Mouse (Mus musculus): ENCODE data around the gene Ap1ar. TPM values are rescaled to one million over a fixed set of nuclear protein-coding genes. Genes with fewer than 3 reads are reported as not detected.
"Not testable (repeated sequence)": the region's sequence is repeated elsewhere in the genome, so short reads cannot be mapped to it uniquely, and the experiment has no call there.

The Ap1ar gene
- polyA plus RNA-seq, 1 experiment from 2014 or later: 104 TPM

- WGBS: under 1% methylated on average over 36 of the region's 36 CpGs
- H3K27me3 ChIP-seq: peaks cover 36% of the 10 kb centered on the region
- peak overlapping the region; percentile 28; the same call in 1 of the 2 replicates for H3K27ac ChIP-seq (replicated peaks)
These were observed 46.9 kb downstream of the Ap1ar start for GRCm38 (mm10) chr3:127790234-127791055.

GRCm38 (mm10) chr3:127789500-127790191 lies 47.7 kb downstream of the Ap1ar start, which contains the start of gene Tifa:
Gene Tifa, plus strand, starts transcription at chr3:127789805.
- ATAC-seq (ENCODE audit: low FRiP score, low read depth): peak; percentile 64; the same call in 1 of the 2 replicates
- H3K4me3 ChIP-seq: peak within 1 kb of the TSS; percentile 56
- under 1% methylated on average over 40 of the region's 44 CpGs for WGBS
- H3K36me3 ChIP-seq: no peaks in the 10 kb centered on the region
- peaks cover 36% of the 10 kb centered on the region for H3K27me3 ChIP-seq
- peak within 1 kb of the TSS; percentile 100 for H3K4me2 ChIP-seq
- H3K9me3 ChIP-seq: no peaks in the 10 kb centered on the region
- peak within 1 kb of the TSS; percentile 28; the same call in 1 of the 2 replicates for H3K27ac ChIP-seq (replicated peaks)
- peak within 1 kb of the TSS; percentile 42 for H3K9ac ChIP-seq
- peaks cover 20% of the 10 kb centered on the region for H3K4me1 ChIP-seq (replicated peaks)

More at GRCm38 (mm10) chr3:127790234-127791055, 46.9 kb downstream of the Ap1ar start:
- H3K4me2 ChIP-seq: peak overlapping the region; percentile 100
- H3K36me3 ChIP-seq: no peaks in the 10 kb centered on the region
- peak overlapping the region; percentile 40 for H3K9ac ChIP-seq
- H3K9me3 ChIP-seq: no peaks in the 10 kb centered on the region
- H3K4me1 ChIP-seq (replicated peaks): peaks cover 20% of the 10 kb centered on the region
- H3K4me3 ChIP-seq: peak overlapping the region; percentile 56
- ATAC-seq (ENCODE audit: low FRiP score, low read depth): peak; percentile 65

- no peak for ATAC-seq (ENCODE audit: low FRiP score, low read depth)
- WGBS: 20% methylated on average over 8 of the region's 8 CpGs
These were observed 48.4 kb downstream of the Ap1ar start for GRCm38 (mm10) chr3:127788919-127789318.

GRCm38 (mm10) chr3:127788038-127788437 lies 49.3 kb downstream of the Ap1ar start:
- Histone ChIP-seq H3K4me3 (no peak overlapping the region), H3K36me3 (no peaks in the 10 kb centered on the region), H3K4me1 (replicated peaks) (peaks cover 20% of the 10 kb centered on the region), H3K9ac (no peak overlapping the region), H3K27me3 (peaks cover 36% of the 10 kb centered on the region), H3K27ac (replicated peaks) (no peak overlapping the region), H3K4me2 (no peak overlapping the region), H3K9me3 (no peaks in the 10 kb centered on the region)
- no peak for ATAC-seq (ENCODE audit: low FRiP score, low read depth)
- 45% methylated on average over 7 of the region's 7 CpGs for WGBS

More at GRCm38 (mm10) chr3:127788919-127789318, 48.4 kb downstream of the Ap1ar start:
- Histone ChIP-seq H3K9me3 (no peaks in the 10 kb centered on the region), H3K4me3 (peak overlapping the region; percentile 56; the same call in 1 of the 2 replicates), H3K4me2 (peak overlapping the region; percentile 100), H3K4me1 (replicated peaks) (peaks cover 20% of the 10 kb centered on the region), H3K9ac (peak overlapping the region; percentile 42; the same call in 1 of the 2 replicates), H3K36me3 (no peaks in the 10 kb centered on the region), H3K27me3 (peaks cover 36% of the 10 kb centered on the region), H3K27ac (replicated peaks) (no peak overlapping the region)

GRCm38 (mm10) chr3:127787032-127787431 lies 50.3 kb downstream of the Ap1ar start:
- Histone ChIP-seq H3K4me1 (replicated peaks) (peaks cover 20% of the 10 kb centered on the region), H3K9me3 (no peaks in the 10 kb centered on the region), H3K9ac (no peak overlapping the region), H3K36me3 (no peaks in the 10 kb centered on the region), H3K4me2 (no peak overlapping the region), H3K27me3 (peaks cover 32% of the 10 kb centered on the region), H3K27ac (replicated peaks) (no peak overlapping the region), H3K4me3 (no peak overlapping the region)
- ATAC-seq (ENCODE audit: low FRiP score, low read depth): no peak

- peaks cover 15% of the 10 kb centered on the region for H3K27me3 ChIP-seq
- not testable (repeated sequence) for H3K27ac ChIP-seq (replicated peaks); ATAC-seq (ENCODE audit: low FRiP score, low read depth); H3K36me3 ChIP-seq; H3K9ac ChIP-seq; H3K4me1 ChIP-seq (replicated peaks); H3K9me3 ChIP-seq; H3K4me2 ChIP-seq; H3K4me3 ChIP-seq
- 95% methylated on average over 8 of the region's 8 CpGs for WGBS
These were observed 53.6 kb downstream of the Ap1ar start for GRCm38 (mm10) chr3:127783680-127784079.

GRCm38 (mm10) chr3:127782921-127783320 lies 54.4 kb downstream of the Ap1ar start:
- Histone ChIP-seq H3K4me3 (no peak overlapping the region), H3K9ac (no peak overlapping the region), H3K4me2 (no peak overlapping the region), H3K27ac (replicated peaks) (no peak overlapping the region), H3K9me3 (no peaks in the 10 kb centered on the region), H3K36me3 (no peaks in the 10 kb centered on the region), H3K27me3 (peaks cover 10% of the 10 kb centered on the region), H3K4me1 (replicated peaks) (peaks cover 6% of the 10 kb centered on the region)
- WGBS: 89% methylated on average over 6 of the region's 6 CpGs
- ATAC-seq (ENCODE audit: low FRiP score, low read depth): no peak

- H3K4me1 ChIP-seq (replicated peaks): peaks cover 6% of the 10 kb centered on the region
- no peak overlapping the region for H3K4me3 ChIP-seq
- H3K4me2 ChIP-seq: no peak overlapping the region
- no peaks in the 10 kb centered on the region for H3K27me3 ChIP-seq
- H3K36me3 ChIP-seq: no peaks in the 10 kb centered on the region
- H3K9ac ChIP-seq: no peak overlapping the region
- H3K27ac ChIP-seq (replicated peaks): no peak overlapping the region
- WGBS: 93% methylated on average over 9 of the region's 9 CpGs
- no peak for ATAC-seq (ENCODE audit: low FRiP score, low read depth)
- H3K9me3 ChIP-seq: no peaks in the 10 kb centered on the region
These were observed 56.4 kb downstream of the Ap1ar start for GRCm38 (mm10) chr3:127780921-127781320.

- H3K9ac ChIP-seq: no peak within 1 kb of the TSS
- H3K36me3 ChIP-seq: no peaks in the 10 kb centered on the region
- H3K9me3 ChIP-seq: no peaks in the 10 kb centered on the region
- under 1% methylated on average over 24 of the region's 24 CpGs for WGBS
- peak within 1 kb of the TSS; percentile 35 for H3K4me3 ChIP-seq
- H3K4me2 ChIP-seq: peak within 1 kb of the TSS; percentile 60
- H3K27ac ChIP-seq (replicated peaks): no peak within 1 kb of the TSS
- H3K4me1 ChIP-seq (replicated peaks): peaks cover 6% of the 10 kb centered on the region
- H3K27me3 ChIP-seq: no peaks in the 10 kb centered on the region
- ATAC-seq (ENCODE audit: low FRiP score, low read depth): 0 out of 2 replicates have a peak, but pooled peaks have one; percentile 42
These were observed 57.2 kb downstream of the Ap1ar start, which contains the start of gene Alpk1 for GRCm38 (mm10) chr3:127780021-127780644. Gene Alpk1, minus strand, starts transcription at chr3:127780527.

GRCm38 (mm10) chr3:127769146-127769545 lies 68.2 kb downstream of the Ap1ar start:
- ATAC-seq (ENCODE audit: low FRiP score, low read depth): no peak
- Histone ChIP-seq H3K9me3 (no peaks in the 10 kb centered on the region), H3K36me3 (no peaks in the 10 kb centered on the region), H3K9ac (no peak overlapping the region), H3K27ac (replicated peaks) (no peak overlapping the region), H3K4me3 (no peak overlapping the region), H3K4me2 (no peak overlapping the region), H3K27me3 (no peaks in the 10 kb centered on the region), H3K4me1 (replicated peaks) (no peaks in the 10 kb centered on the region)
- 87% methylated on average over 11 of the region's 11 CpGs for WGBS

- H3K4me3 ChIP-seq: no peak overlapping the region
- ATAC-seq (ENCODE audit: low FRiP score, low read depth): no peak
- no peaks in the 10 kb centered on the region for H3K4me1 ChIP-seq (replicated peaks)
- no peak overlapping the region for H3K4me2 ChIP-seq
- H3K36me3 ChIP-seq: no peaks in the 10 kb centered on the region
- 73% methylated on average over 3 of the region's 3 CpGs for WGBS
- no peak overlapping the region for H3K27ac ChIP-seq (replicated peaks)
- no peak overlapping the region for H3K9ac ChIP-seq
- H3K27me3 ChIP-seq: peaks cover 14% of the 10 kb centered on the region; the same call in 1 of the 2 replicates
- no peaks in the 10 kb centered on the region for H3K9me3 ChIP-seq
These were observed 71.4 kb downstream of the Ap1ar start for GRCm38 (mm10) chr3:127765971-127766370.
